Comparison of ENCODE assay signal across 9 mouse cellular contexts in the genomic region with DNA sequence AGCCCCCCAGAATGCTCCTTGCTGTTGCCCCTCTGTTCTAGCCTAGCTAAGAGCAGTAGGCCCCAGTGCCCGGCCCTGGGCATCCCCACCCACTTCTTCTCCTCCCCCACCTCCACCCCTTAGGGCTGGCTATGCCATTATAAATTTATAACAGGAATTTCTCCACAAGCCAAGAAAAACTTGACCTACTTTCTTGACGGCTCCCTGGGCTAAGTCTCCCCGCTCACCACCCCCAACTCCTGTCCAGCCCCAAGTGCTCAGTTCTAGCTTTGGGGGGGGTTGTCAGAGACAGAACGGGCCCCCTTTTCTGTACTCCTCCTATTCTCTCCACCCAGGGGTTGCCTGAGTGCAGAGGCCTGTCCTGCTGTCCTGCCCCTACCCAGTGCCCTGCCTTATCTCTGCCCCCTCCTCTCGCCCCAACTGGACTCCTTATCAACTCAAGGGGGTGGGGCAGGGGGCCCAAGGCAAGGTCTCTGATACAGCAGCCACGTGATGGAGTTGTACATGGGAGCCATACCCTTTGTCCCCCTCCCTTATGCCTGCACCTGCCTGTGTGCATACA. TPM values are rescaled to one million over a fixed set of nuclear protein-coding genes. Genes with fewer than 3 reads are reported as not detected.
DNase-seq lines count a peak whose midpoint lies in the region; ATAC-seq and TF ChIP-seq lines count a peak whose summit lies in the region.
"Had no signal": no experiment of that assay in that cellular context is flagged by ENCODE, and none has a peak within 500 bp of the region (broad histone marks: within the 10 kb centered on the region; RNA-seq: fewer than 3 reads in every experiment).

No protein-coding gene starts in this region.

- intact Hi-C loops in left cerebral cortex, postnatal 25 days (cut with DNase I) = no loop called here

- H3K27ac ChIP-seq in embryonic facial prominence, embryonic 14.5 days (replicated peaks; ENCODE audit: low read depth, low read length) = peak overlapping the region; percentile 92
- H3K27ac ChIP-seq in hindbrain, embryonic 15.5 days (replicated peaks) = peak overlapping the region; percentile 99
- peak overlapping the region; percentile 93 for H3K27ac ChIP-seq in liver, embryonic 13.5 days
- H3K27ac ChIP-seq in small intestine, adult 2 months (ENCODE audit: insufficient read depth, low read depth, low read length) = peak overlapping the region; percentile 99

- TF ChIP-seq CTCF in small intestine, adult 2 months (IDR thresholded peaks at IDR 0.05; ENCODE audit: extremely low read depth, insufficient read length, insufficient replicate concordance, low read depth, low read length) = no peak

- TF ChIP-seq POLR2A in small intestine, adult 2 months (IDR thresholded peaks at IDR 0.05; ENCODE audit: low read depth, low read length) = no peak

- H3K9me3 ChIP-seq in embryonic facial prominence, embryonic 14.5 days (ENCODE audit: control insufficient read depth, low read length) = no peaks in the 10 kb centered on the region
- H3K9me3 ChIP-seq in hindbrain, embryonic 15.5 days = no peaks in the 10 kb centered on the region
- no peaks in the 10 kb centered on the region for H3K9me3 ChIP-seq in liver, embryonic 13.5 days (replicated peaks)

- peak; percentile 7 to 46 for DNase-seq in left cerebral cortex, postnatal 25 days (ENCODE audit: low spot score in 2 of 2)
- no peak for DNase-seq in left cerebral cortex, adult 9 months (ENCODE audit: low spot score in 2 of 2)
- DNase-seq in embryonic facial prominence, embryonic 14.5 days (ENCODE audit: low spot score) = no peak
- peak; percentile 77 for DNase-seq in liver, embryonic 13.5 days
- DNase-seq in thymus, adult 18-20 months = no peak
- DNase-seq in testis, postnatal 14 days (ENCODE audit: low spot score) = no peak

- H3K4me2 ChIP-seq in embryonic facial prominence, embryonic 14.5 days (ENCODE audit: low read depth, low read length) = peak overlapping the region; percentile 46
- H3K4me2 ChIP-seq in hindbrain, embryonic 15.5 days = peak overlapping the region; percentile 93
- H3K4me2 ChIP-seq in liver, embryonic 13.5 days = peak overlapping the region; percentile 69

- peak overlapping the region; percentile 7; the same call in 1 of the 2 replicates for H3K4me3 ChIP-seq in embryonic facial prominence, embryonic 14.5 days (ENCODE audit: low read depth, low read length)
- 0 out of 2 replicates have a peak overlapping the region, but pooled peaks have one; percentile 4 for H3K4me3 ChIP-seq in hindbrain, embryonic 15.5 days
- H3K4me3 ChIP-seq in liver, embryonic 13.5 days (replicated peaks) = peak overlapping the region; percentile 34
- peak overlapping the region; percentile 48 for H3K4me3 ChIP-seq in small intestine, adult 2 months (ENCODE audit: low read depth, low read length)

- peaks cover 62% of the 10 kb centered on the region for H3K4me1 ChIP-seq in embryonic facial prominence, embryonic 14.5 days (ENCODE audit: control insufficient read depth, insufficient read depth, low read length)
- peaks cover 85% of the 10 kb centered on the region for H3K4me1 ChIP-seq in hindbrain, embryonic 15.5 days (replicated peaks)
- H3K4me1 ChIP-seq in liver, embryonic 13.5 days (replicated peaks) = peaks cover 99% of the 10 kb centered on the region
- peaks cover 60% of the 10 kb centered on the region for H3K4me1 ChIP-seq in small intestine, adult 2 months (ENCODE audit: control insufficient read depth, insufficient read depth, insufficient read length, low read length)

- peak overlapping the region; percentile 30 for H3K9ac ChIP-seq in embryonic facial prominence, embryonic 14.5 days (ENCODE audit: low read depth, low read length)
- peak overlapping the region; percentile 26; the same call in 1 of the 2 replicates for H3K9ac ChIP-seq in hindbrain, embryonic 15.5 days
- peak overlapping the region; percentile 72 for H3K9ac ChIP-seq in liver, embryonic 13.5 days

- H3K36me3 ChIP-seq in embryonic facial prominence, embryonic 14.5 days (ENCODE audit: control insufficient read depth, insufficient read depth, low read length) = peaks cover 20% of the 10 kb centered on the region
- H3K36me3 ChIP-seq in hindbrain, embryonic 15.5 days = peaks cover 26% of the 10 kb centered on the region
- peaks cover 16% of the 10 kb centered on the region for H3K36me3 ChIP-seq in liver, embryonic 13.5 days
- peaks cover 7% of the 10 kb centered on the region for H3K36me3 ChIP-seq in small intestine, adult 2 months (ENCODE audit: control insufficient read depth, insufficient read depth, low read length)

- WGBS in embryonic facial prominence, embryonic 14.5 days = 20% methylated on average over 6 of the region's 6 CpGs
- 12% methylated on average over 6 of the region's 6 CpGs for WGBS in hindbrain, embryonic 15.5 days
- WGBS in liver, embryonic 13.5 days (ENCODE audit: insufficient replicate concordance) = 6% methylated on average over 6 of the region's 6 CpGs
- 14% methylated on average over 6 of the region's 6 CpGs for WGBS in small intestine, adult 2 months

- no peaks in the 10 kb centered on the region for H3K27me3 ChIP-seq in embryonic facial prominence, embryonic 14.5 days (replicated peaks; ENCODE audit: control insufficient read depth, insufficient read depth, low read length)
- no peaks in the 10 kb centered on the region for H3K27me3 ChIP-seq in hindbrain, embryonic 15.5 days
- H3K27me3 ChIP-seq in liver, embryonic 13.5 days = no peaks in the 10 kb centered on the region
- H3K27me3 ChIP-seq in small intestine, adult 2 months (ENCODE audit: control insufficient read depth, insufficient read depth, low read length) = no peaks in the 10 kb centered on the region

- peak; percentile 7; the same call in 1 of the 2 replicates for ATAC-seq in embryonic facial prominence, embryonic 14.5 days (ENCODE audit: low read depth)
- ATAC-seq in hindbrain, embryonic 15.5 days (ENCODE audit: low FRiP score, low read depth) = no peak
- peak; percentile 85 for ATAC-seq in liver, embryonic 13.5 days (ENCODE audit: low read depth)

RNA-seq across cellular contexts. Expression of a gene that starts 10.9 kb away (rescaled TPM):
- total RNA-seq in left cerebral cortex, postnatal 25 days (2021) = 100 to 1,000 TPM; 719 to 771 TPM
- 57.7 and 62.2 TPM in 2 replicates for polyA plus RNA-seq in embryonic facial prominence, embryonic 14.5 days (2014; fragmentation: Nextera tagmentation; extraction: Ambion mirVana)
- polyA plus RNA-seq in hindbrain, embryonic 15.5 days (2015; fragmentation: Nextera tagmentation; extraction: Ambion mirVana) = 136 and 138 TPM in 2 replicates
- 8.8 and 9.8 TPM in 2 replicates for polyA plus RNA-seq in liver, embryonic 13.5 days (2015; fragmentation: Nextera tagmentation; extraction: Ambion mirVana)
- polyA plus RNA-seq in small intestine, adult 2 months (2012; rRNA removed) = 46.5 and 128 TPM in 2 replicates

RNA-seq across cellular contexts. Expression of a gene that starts 22.1 kb away (rescaled TPM):
- 100 to 1,000 TPM; 116 to 131 TPM for total RNA-seq in left cerebral cortex, postnatal 25 days (2021)
- 40.7 and 49.0 TPM in 2 replicates for polyA plus RNA-seq in embryonic facial prominence, embryonic 14.5 days (2014; fragmentation: Nextera tagmentation; extraction: Ambion mirVana)
- 67.0 and 70.3 TPM in 2 replicates for polyA plus RNA-seq in hindbrain, embryonic 15.5 days (2015; fragmentation: Nextera tagmentation; extraction: Ambion mirVana)
- polyA plus RNA-seq in liver, embryonic 13.5 days (2015; fragmentation: Nextera tagmentation; extraction: Ambion mirVana) = 27.6 and 36.0 TPM in 2 replicates
- polyA plus RNA-seq in small intestine, adult 2 months (2012; rRNA removed) = 23.8 and 49.5 TPM in 2 replicates

RNA-seq across cellular contexts. Expression of a gene that starts 23.8 kb away (rescaled TPM):
- total RNA-seq in left cerebral cortex, postnatal 25 days (2021) = 100 to 1,000 TPM in 1 of 2 experiments, 10 to 100 TPM in 1; 92.5 to 121 TPM
- 1.1 and 1.9 TPM in 2 replicates for polyA plus RNA-seq in embryonic facial prominence, embryonic 14.5 days (2014; fragmentation: Nextera tagmentation; extraction: Ambion mirVana)
- 3.9 and 4.3 TPM in 2 replicates for polyA plus RNA-seq in hindbrain, embryonic 15.5 days (2015; fragmentation: Nextera tagmentation; extraction: Ambion mirVana)
- polyA plus RNA-seq in liver, embryonic 13.5 days (2015; fragmentation: Nextera tagmentation; extraction: Ambion mirVana) = 0.59 and 1.0 TPM in 2 replicates
- 59.8 and 206 TPM in 2 replicates for polyA plus RNA-seq in small intestine, adult 2 months (2012; rRNA removed)

RNA-seq across cellular contexts. Expression of a gene that starts 44.0 kb away (rescaled TPM):
- 100 to 1,000 TPM; 190 to 193 TPM for total RNA-seq in left cerebral cortex, postnatal 25 days (2021)
- 18.1 and 18.5 TPM in 2 replicates for polyA plus RNA-seq in embryonic facial prominence, embryonic 14.5 days (2014; fragmentation: Nextera tagmentation; extraction: Ambion mirVana)
- 31.7 and 33.1 TPM in 2 replicates for polyA plus RNA-seq in hindbrain, embryonic 15.5 days (2015; fragmentation: Nextera tagmentation; extraction: Ambion mirVana)
- 6.8 and 6.9 TPM in 2 replicates for polyA plus RNA-seq in liver, embryonic 13.5 days (2015; fragmentation: Nextera tagmentation; extraction: Ambion mirVana)
- polyA plus RNA-seq in small intestine, adult 2 months (2012; rRNA removed) = 19.8 and 38.5 TPM in 2 replicates

RNA-seq across cellular contexts. Expression of a gene that starts 50.2 kb away (rescaled TPM):
- not detected for total RNA-seq in left cerebral cortex, postnatal 25 days (2021)
- not detected in 2 replicates for polyA plus RNA-seq in embryonic facial prominence, embryonic 14.5 days (2014; fragmentation: Nextera tagmentation; extraction: Ambion mirVana)
- polyA plus RNA-seq in hindbrain, embryonic 15.5 days (2015; fragmentation: Nextera tagmentation; extraction: Ambion mirVana) = not detected in 2 replicates
- not detected in 2 replicates for polyA plus RNA-seq in liver, embryonic 13.5 days (2015; fragmentation: Nextera tagmentation; extraction: Ambion mirVana)
- polyA plus RNA-seq in small intestine, adult 2 months (2012; rRNA removed) = 0.10 TPM in 1 of 2 replicates, not detected in the other
- total RNA-seq: hematopoietic stem cell, adult 5-6 weeks had no signal

Comparison
In these comparisons a context has a peak if more than half of its experiments do, and no peak if none do; other contexts are left out.
1. DNase-seq: peak in left cerebral cortex, postnatal 25 days (2 of 2) and liver, embryonic 13.5 days (single experiment); none in left cerebral cortex, adult 9 months (0 of 2), embryonic facial prominence, embryonic 14.5 days (single experiment), thymus, adult 18-20 months (0 of 2) and testis, postnatal 14 days (single experiment).
2. RNA of a gene that starts 23.8 kb away (polyA plus RNA-seq): 59.8 to 206 TPM in small intestine, adult 2 months; 3.9 to 4.3 TPM in hindbrain, embryonic 15.5 days, 1.1 to 1.9 TPM in embryonic facial prominence, embryonic 14.5 days and 0.59 to 1.0 TPM in liver, embryonic 13.5 days; every median in the first group is over 10 times any median in the second.
3. Peak in every context shown above with its lines, with median percentiles within 50 percentile points of each other: H3K27ac ChIP-seq, H3K4me2 ChIP-seq, H3K4me3 ChIP-seq and H3K9ac ChIP-seq.